Mouse (Mus musculus) limb, embryonic 14.5 days (tissue): ENCODE measurements around the gene Cfap70. TPM values are rescaled to one million over a fixed set of nuclear protein-coding genes. Genes with fewer than 3 reads are reported as not detected.

ENCODE experiments used
- ATAC-seq: fragments of 200-750 bp; cut with Nextera tagmentation; 2 replicates; pipeline ENCODE4 v1.8.0; 2017; ENCODE audit warnings: low read depth, moderate number of reproducible peaks, moderate TSS enrichment; ENCODE audit not compliant: low FRiP score
- DNase-seq: peaks from one replicate; pipeline ENCODE4 v3.0.0-alpha.2; 2015; ENCODE audit warnings: low spot score
- H3K27ac ChIP-seq: fragments of 300-500 bp; sonication (generic); replicated peaks from 2 replicates; pipeline ENCODE4 v1.5.1; 2014; ENCODE audit warnings: low read depth, mild to moderate bottlenecking, low read length, moderate library complexity, mixed read lengths
- H3K27me3 ChIP-seq: fragments of 300-500 bp; sonication (generic); 2 replicates; pipeline ENCODE4 v1.6.1; 2014; ENCODE audit warnings: low read length, mixed read lengths; ENCODE audit not compliant: control insufficient read depth, insufficient read depth
- H3K36me3 ChIP-seq: fragments of 300-500 bp; sonication (generic); 2 replicates; pipeline ENCODE4 v1.6.1; 2014; ENCODE audit warnings: mild to moderate bottlenecking, low read length, moderate library complexity, mixed read lengths; ENCODE audit not compliant: control insufficient read depth, insufficient read depth
- H3K4me1 ChIP-seq: fragments of 300-500 bp; sonication (generic); 2 replicates; pipeline ENCODE4 v1.6.1; 2014; ENCODE audit warnings: antibody characterized with exemption, low read length, mixed read lengths; ENCODE audit not compliant: control insufficient read depth, insufficient read depth
- H3K4me2 ChIP-seq: fragments of 300-500 bp; sonication (generic); replicated peaks from 2 replicates; pipeline ENCODE4 v1.6.1; 2014; ENCODE audit warnings: low read depth, mild to moderate bottlenecking, low read length, moderate library complexity; ENCODE audit not compliant: severe bottlenecking
- H3K4me3 ChIP-seq: fragments of 300-500 bp; sonication (generic); replicated peaks from 2 replicates; pipeline ENCODE4 v1.5.1; 2014; ENCODE audit warnings: low read length
- H3K9ac ChIP-seq: fragments of 300-500 bp; sonication (generic); 2 replicates; pipeline ENCODE4 v1.6.1; 2014; ENCODE audit warnings: mild to moderate bottlenecking, low read depth, low read length, moderate library complexity; ENCODE audit not compliant: severe bottlenecking
- H3K9me3 ChIP-seq: fragments of 300-500 bp; sonication (generic); 2 replicates; pipeline ENCODE4 v1.6.1; 2016; ENCODE audit warnings: low read length; ENCODE audit not compliant: control insufficient read depth
- POLR2A ChIP-seq: fragments of 200-500 bp; IDR thresholded peaks from 2 replicates; pipeline ENCODE4 v1.8.0; 2012; ENCODE audit warnings: inconsistent platforms, mild to moderate bottlenecking, moderate library complexity, borderline replicate concordance; ENCODE audit not compliant: insufficient read depth, insufficient read length; ENCODE audit errors: extremely low read depth
- WGBS: fragments of 180-500 bp; shearing (Covaris S2); extraction: QIAGEN DNeasy Blood & Tissue Kit; methylation state at CpG from one replicate; pipeline ENCODE4 v1.1.7; 2014; 5-methylcytosine and 5-hydroxymethylcytosine counted together
- polyA plus RNA-seq, 2 experiments: library from polyadenylated mRNA; depleted of rRNA in 1 of 2; stranded (reverse) in 1 of 2; unstranded in 1 of 2; fragments of >200 nt; fragmentation: Nextera tagmentation in 1 of 2; extraction: Ambion mirVana in 1 of 2; gene quantifications; 2 replicates each; pipeline versions ENCODE4 v1.2.1 to v1.2.3; 2012 to 2014

The Cfap70 gene
- polyA plus RNA-seq, 2 experiments = 0.30 to 0.76 TPM

DNA sequence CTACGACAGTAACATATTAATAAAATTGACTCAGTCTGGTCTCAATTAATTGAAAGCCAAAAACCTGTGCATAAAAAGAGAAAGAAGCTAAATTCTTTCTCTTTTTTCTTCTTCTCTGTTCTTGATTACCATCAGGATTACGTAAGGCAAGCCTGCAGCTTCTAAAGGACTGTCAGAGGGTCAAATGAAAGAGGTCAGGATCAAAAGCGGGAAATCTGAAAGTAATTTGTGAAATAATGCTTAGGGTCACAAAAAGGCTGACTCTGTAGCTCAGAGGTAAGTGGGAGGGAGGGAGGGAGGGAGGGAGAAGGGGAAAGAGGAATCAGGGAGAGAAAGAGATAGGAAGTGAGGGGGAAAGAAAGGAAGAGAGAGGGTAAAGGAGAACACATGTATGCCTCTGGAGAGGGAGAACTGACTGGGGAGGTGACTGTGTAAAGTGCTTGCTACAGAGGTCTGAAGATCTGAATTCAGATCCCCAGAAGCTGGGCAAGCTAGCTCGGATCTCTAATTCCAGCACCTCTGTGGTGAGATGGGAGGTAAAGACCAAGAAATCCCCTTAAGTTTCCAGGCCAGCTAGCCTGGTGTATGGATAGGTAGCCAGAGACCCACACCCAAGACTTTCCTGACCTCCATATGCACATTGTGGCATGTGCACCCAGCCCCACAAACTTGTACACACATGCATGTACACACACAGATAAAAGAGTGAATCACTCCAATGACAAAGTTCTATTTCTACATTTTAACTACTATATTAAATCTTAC lies 25.4 kb upstream of the Cfap70 start:
- Histone ChIP-seq H3K4me1 (peaks cover 16% of the 10 kb centered on the region), H3K9ac (no peak overlapping the region), H3K4me3 (no peak overlapping the region), H3K27ac (no peak overlapping the region), H3K36me3 (peaks cover 4% of the 10 kb centered on the region; the same call in 1 of the 2 replicates), H3K9me3 (no peaks in the 10 kb centered on the region), H3K4me2 (0 out of 2 replicates have a peak overlapping the region, but pooled peaks have one; percentile 3), H3K27me3 (no peaks in the 10 kb centered on the region)
- DNase-seq (no peak), ATAC-seq (no peak)
- WGBS = 32% methylated on average over 4 of the region's 4 CpGs
- TF ChIP-seq POLR2A = no peak

DNA sequence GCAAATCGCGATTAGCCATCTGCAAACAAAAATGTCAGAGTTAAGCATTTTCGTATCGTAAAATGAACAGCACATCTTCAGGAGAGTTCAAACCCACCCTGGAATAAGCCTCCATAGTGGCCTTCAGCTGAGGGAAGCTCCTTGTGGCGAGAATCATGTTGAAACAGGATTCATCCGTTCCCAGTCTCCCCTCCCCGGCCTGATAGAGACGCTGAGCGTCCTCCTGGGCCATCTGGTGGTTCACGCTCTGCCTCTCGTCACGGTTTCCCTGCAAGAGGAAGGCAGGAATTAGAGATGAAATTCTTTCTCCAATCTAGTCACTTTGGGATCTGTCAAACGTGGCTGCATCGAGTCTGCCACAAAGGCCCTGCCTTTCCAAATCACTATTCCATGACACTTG lies 8.2 kb upstream of the Cfap70 start:
- H3K9me3 ChIP-seq = no peaks in the 10 kb centered on the region
- H3K36me3 ChIP-seq = peaks cover 84% of the 10 kb centered on the region
- no peak overlapping the region for H3K27ac ChIP-seq
- H3K9ac ChIP-seq = no peak overlapping the region
- ATAC-seq = no peak
- 72% methylated on average over 14 of the region's 14 CpGs for WGBS
- no peaks in the 10 kb centered on the region for H3K27me3 ChIP-seq
- no peak for TF ChIP-seq POLR2A
- no peak overlapping the region for H3K4me2 ChIP-seq
- no peaks in the 10 kb centered on the region for H3K4me1 ChIP-seq
- DNase-seq = no peak
- H3K4me3 ChIP-seq = no peak overlapping the region

DNA sequence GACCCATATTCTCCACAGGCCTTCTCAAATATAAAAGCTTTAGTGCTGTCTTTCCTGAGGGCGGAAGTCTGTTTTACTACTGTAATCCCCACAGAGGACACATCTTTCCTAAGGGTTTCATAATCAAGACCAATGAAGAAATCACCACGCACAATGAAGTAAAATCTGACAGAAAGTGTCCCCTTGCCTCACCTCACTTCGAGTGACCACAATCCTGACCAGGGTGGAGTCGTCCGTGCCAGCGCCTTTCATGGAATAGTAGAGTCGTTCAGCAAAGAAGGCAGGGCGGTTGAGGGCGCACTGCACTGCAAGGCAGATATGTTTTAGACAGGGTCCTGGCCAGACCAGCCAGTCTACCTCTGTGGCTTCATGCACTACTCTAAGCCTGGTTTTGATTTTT lies 6.4 kb upstream of the Cfap70 start:
- Histone ChIP-seq H3K4me2 (no peak overlapping the region), H3K9ac (no peak overlapping the region), H3K36me3 (peaks cover 68% of the 10 kb centered on the region), H3K4me1 (no peaks in the 10 kb centered on the region), H3K4me3 (no peak overlapping the region), H3K27me3 (no peaks in the 10 kb centered on the region), H3K27ac (no peak overlapping the region), H3K9me3 (no peaks in the 10 kb centered on the region)
- 95% methylated on average over 9 of the region's 9 CpGs for WGBS
- ATAC-seq = no peak
- DNase-seq = no peak
- no peak for TF ChIP-seq POLR2A

DNA sequence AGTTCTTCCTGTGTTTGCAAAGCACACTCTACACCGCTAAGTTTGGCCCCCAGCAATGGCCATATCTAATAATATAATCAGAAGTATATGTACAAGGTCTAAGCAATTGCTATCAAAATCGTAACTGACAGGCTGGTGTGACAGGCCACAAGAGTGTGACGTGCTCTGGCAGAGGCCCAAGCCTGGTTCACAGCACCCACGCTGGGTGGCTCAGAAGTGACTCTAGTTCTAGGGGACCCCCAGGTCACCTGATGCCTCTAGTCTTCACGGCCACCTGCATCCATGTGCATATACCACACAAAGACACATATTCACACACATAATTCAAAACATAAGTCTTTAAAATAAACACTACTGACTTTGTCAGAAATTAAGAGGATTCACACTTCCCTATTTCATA lies 903 bp upstream of the Cfap70 start:
- WGBS = 92% methylated on average over 5 of the region's 5 CpGs
- no peak for TF ChIP-seq POLR2A
- Histone ChIP-seq H3K4me2 (no peak overlapping the region), H3K9me3 (no peaks in the 10 kb centered on the region), H3K27me3 (no peaks in the 10 kb centered on the region), H3K4me1 (peaks cover 8% of the 10 kb centered on the region; the same call in 1 of the 2 replicates), H3K27ac (no peak overlapping the region), H3K9ac (no peak overlapping the region), H3K36me3 (peaks cover 21% of the 10 kb centered on the region), H3K4me3 (no peak overlapping the region)
- no peak for ATAC-seq
- no peak for DNase-seq

DNA sequence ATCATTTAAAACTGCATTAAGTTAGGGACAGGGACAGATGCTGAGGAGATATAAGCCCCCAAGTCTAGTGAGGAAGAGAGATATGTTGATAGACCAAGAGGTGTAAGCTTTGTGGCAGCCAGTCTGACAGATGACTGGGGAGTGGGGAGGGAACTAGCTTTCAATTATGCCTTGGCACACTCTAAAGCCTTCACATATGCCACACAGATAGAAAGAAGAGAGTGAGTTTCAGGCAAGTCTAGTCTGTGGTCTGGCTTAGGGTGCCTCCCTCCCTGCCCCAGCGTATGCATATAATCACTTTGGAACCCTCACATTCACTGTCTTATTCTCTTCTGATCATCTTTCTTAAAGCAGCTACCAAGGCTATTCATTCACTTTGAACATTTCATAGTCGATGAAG lies 724 bp downstream of the Cfap70 start:
- WGBS = 14% methylated on average over 2 of the region's 2 CpGs
- H3K9ac ChIP-seq = 0 out of 2 replicates have a peak overlapping the region, but pooled peaks have one; percentile 29
- H3K4me1 ChIP-seq = peaks cover 8% of the 10 kb centered on the region; the same call in 1 of the 2 replicates
- no peaks in the 10 kb centered on the region for H3K27me3 ChIP-seq
- peak overlapping the region; percentile 69 for H3K4me2 ChIP-seq
- peaks cover 10% of the 10 kb centered on the region for H3K36me3 ChIP-seq
- no peak for DNase-seq
- no peak overlapping the region for H3K27ac ChIP-seq
- no peak for TF ChIP-seq POLR2A
- no peak for ATAC-seq
- peak overlapping the region; percentile 34 for H3K4me3 ChIP-seq
- no peaks in the 10 kb centered on the region for H3K9me3 ChIP-seq
